Mouse (Mus musculus) lung, postnatal 0 days (tissue): ENCODE data around the gene Pim2. TPM values are rescaled to one million over a fixed set of nuclear protein-coding genes. Genes with fewer than 3 reads are reported as not detected.
"Not testable (repeated sequence)": the region's sequence is repeated elsewhere in the genome, so short reads cannot be mapped to it uniquely, and the experiment has no call there.

Experiments
- ATAC-seq: fragments of 200-750 bp; cut with Nextera tagmentation; 2 replicates; pipeline ENCODE4 v1.8.0; 2017; ENCODE audit warnings: moderate library complexity
- DNase-seq: peaks from one replicate; pipeline ENCODE4 v3.0.0-alpha.2; 2016; ENCODE audit warnings: low spot score
- H3K27ac ChIP-seq: fragments of 300-500 bp; sonication (generic); 2 replicates; pipeline ENCODE4 v1.5.1; 2014; ENCODE audit warnings: antibody characterized with exemption, mild to moderate bottlenecking, low read length, mixed read lengths
- H3K27me3 ChIP-seq: fragments of 300-500 bp; sonication (generic); replicated peaks from 2 replicates; pipeline ENCODE4 v1.6.1; 2014; ENCODE audit warnings: low read length, mixed read lengths; ENCODE audit not compliant: insufficient read depth
- H3K36me3 ChIP-seq: fragments of 300-500 bp; sonication (generic); 2 replicates; pipeline ENCODE4 v1.6.1; 2014; ENCODE audit warnings: low read length, mixed read lengths; ENCODE audit not compliant: insufficient read depth
- H3K4me1 ChIP-seq: fragments of 300-500 bp; sonication (generic); 2 replicates; pipeline ENCODE4 v1.6.1; 2014; ENCODE audit warnings: antibody characterized with exemption, low read depth, low read length, mixed read lengths; ENCODE audit not compliant: insufficient read depth
- H3K4me2 ChIP-seq: fragments of 300-500 bp; sonication (generic); replicated peaks from 2 replicates; pipeline ENCODE4 v1.6.1; 2014; ENCODE audit warnings: low read depth, mild to moderate bottlenecking, low read length, moderate library complexity, mixed read lengths
- H3K4me3 ChIP-seq: fragments of 300-500 bp; sonication (generic); 2 replicates; pipeline ENCODE4 v1.5.1; 2014; ENCODE audit warnings: low read depth, low read length
- H3K9ac ChIP-seq: fragments of 300-500 bp; sonication (generic); replicated peaks from 2 replicates; pipeline ENCODE4 v1.6.1; 2014; ENCODE audit warnings: low read depth, mild to moderate bottlenecking
- H3K9me3 ChIP-seq: fragments of 300-500 bp; sonication (generic); 2 replicates; pipeline ENCODE4 v1.6.1; 2016; ENCODE audit warnings: low read length, mixed read lengths
- CTCF ChIP-seq: IDR thresholded peaks from 2 replicates; pipeline ENCODE4 v1.5.1; 2016; ENCODE audit warnings: antibody characterized with exemption, mild to moderate bottlenecking
- EP300 ChIP-seq: IDR thresholded peaks from 2 replicates; pipeline ENCODE4 v1.6.1; 2016; ENCODE audit warnings: antibody characterized with exemption, mild to moderate bottlenecking, control low read depth
- WGBS: fragments of 180-500 bp; shearing (Covaris S2); extraction: QIAGEN DNeasy Blood & Tissue Kit; methylation state at CpG from one replicate; pipeline ENCODE4 v1.1.7; 2014; 5-methylcytosine and 5-hydroxymethylcytosine counted together
- polyA plus RNA-seq: library from polyadenylated mRNA; unstranded; fragments of >200 nt; fragmentation: Nextera tagmentation; extraction: Ambion mirVana; gene quantifications from 2 replicates; pipeline ENCODE4 v1.2.1, GENCODE M21; 2015

Gene Pim2
- polyA plus RNA-seq, 1 experiment from 2014 or later: 5.5 TPM

DNA sequence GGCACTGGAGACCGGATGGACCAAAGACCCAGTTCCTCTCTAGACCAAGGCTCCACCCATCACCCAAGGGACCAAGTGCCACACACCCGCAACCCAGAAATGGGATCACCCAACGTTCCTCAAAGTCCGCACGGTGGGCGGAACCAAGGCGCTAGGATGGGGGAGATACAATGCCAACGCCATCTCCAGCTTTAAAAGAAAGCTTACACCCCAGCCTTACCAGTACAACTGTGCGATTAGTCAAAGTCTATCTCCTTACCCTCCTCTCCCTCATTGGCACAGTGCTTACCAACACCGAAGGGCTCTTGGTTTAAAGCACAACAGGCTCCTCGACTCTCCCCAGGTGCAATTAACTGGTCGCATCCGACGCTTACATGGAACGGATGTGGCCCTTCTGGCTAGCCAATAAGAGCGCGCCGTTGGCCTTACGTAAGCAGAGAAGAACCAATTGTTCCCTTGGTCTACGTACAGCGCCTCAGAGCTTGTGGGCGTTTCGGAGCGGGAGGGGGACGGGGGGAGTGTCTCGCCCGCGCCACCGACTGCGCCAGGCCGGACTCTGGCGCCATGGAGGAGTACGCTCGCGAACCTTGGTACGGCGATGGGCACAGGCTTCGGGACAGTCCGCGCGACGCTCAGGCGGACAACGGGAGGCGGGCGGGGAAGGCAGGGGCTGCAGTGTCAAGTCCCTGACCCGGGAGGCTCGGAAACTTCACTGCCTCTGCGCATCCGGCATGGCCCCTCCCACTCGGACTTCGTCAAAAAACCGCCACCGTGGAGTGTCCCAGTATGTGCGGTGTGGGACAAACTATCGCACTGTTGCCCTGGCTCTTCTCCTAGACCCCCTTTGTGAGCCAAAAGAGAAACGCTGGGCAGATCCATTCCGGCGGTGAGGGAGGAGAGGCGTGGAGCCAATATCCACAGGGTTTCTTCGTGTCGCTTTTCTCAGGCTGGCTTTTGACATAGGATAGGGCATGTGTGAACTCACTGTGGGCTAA, 21.1 kb downstream of the Pim2 start, which contains the start of the genes Pqbp1 and Timm17b:
Gene Pqbp1 (minus strand): TSS at position 390 of the 995 bp plus-strand sequence.
Gene Timm17b (plus strand): TSS at position 478 of the 995 bp plus-strand sequence.
- Histone ChIP-seq H3K27ac (peak within 1 kb of the TSS; percentile 85), H3K9me3 (no peaks in the 10 kb centered on the region), H3K4me3 (peak within 1 kb of the TSS; percentile 54), H3K4me2 (peak within 1 kb of the TSS; percentile 50), H3K9ac (peak within 1 kb of the TSS; percentile 39), H3K36me3 (no peaks in the 10 kb centered on the region), H3K27me3 (no peaks in the 10 kb centered on the region), H3K4me1 (no peaks in the 10 kb centered on the region)
- DNase-seq (peak; percentile 95), ATAC-seq (peak; percentile 99)
- 12% methylated on average over 61 of the region's 62 CpGs for WGBS
- no peak for TF ChIP-seq CTCF
- peak; percentile 57 for TF ChIP-seq EP300

DNA sequence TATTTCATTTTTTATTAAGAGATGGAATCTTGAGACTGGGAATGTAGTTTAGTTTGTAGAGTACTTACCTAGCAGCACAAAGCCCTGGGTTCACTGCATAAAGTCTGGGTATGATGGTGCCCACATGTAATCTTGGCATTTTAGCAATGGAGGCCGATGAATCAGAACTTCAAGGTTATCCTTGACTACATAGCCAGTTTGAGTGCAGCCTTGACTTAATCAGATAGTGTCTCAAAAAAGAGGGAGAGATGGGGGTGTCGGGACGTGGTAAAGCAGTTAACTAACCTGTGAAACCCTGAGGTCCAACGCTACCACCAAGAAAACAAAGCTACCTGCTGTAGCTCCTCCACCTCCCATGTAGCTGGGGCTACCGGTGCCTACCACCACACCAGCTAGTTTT, 26.4 kb downstream of the Pim2 start:
- TF ChIP-seq CTCF: no peak
- WGBS: 89% methylated on average over 5 of the region's 5 CpGs
- ATAC-seq: no peak

DNA sequence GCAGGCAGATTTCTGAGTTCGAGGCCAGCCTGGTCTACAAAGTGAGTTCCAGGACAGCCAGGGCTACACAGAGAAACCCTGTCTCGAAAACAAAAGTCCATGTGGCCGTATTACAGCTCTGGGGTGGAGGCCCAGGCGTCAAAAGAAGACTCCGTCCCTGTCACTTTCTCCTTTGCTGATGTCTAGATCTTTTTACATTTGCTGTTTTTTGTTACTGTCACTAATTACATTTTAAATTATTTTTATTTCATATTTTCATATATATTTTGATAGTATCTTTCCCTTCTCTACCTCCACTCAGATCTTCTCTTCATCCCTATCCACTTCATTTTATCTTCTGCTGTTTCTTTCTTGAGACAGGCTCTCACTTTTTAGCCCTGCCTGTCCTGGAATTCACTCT, 29.7 kb downstream of the Pim2 start, which contains the start of gene Gm10491:
Gene Gm10491 (minus strand): TSS at position 101 of the 400 bp plus-strand sequence.
- no peak within 1 kb of the TSS for H3K4me2 ChIP-seq
- no peak within 1 kb of the TSS for H3K9ac ChIP-seq
- H3K27ac ChIP-seq: no peak within 1 kb of the TSS
- H3K36me3 ChIP-seq: no peaks in the 10 kb centered on the region
- no peak within 1 kb of the TSS for H3K4me3 ChIP-seq
- DNase-seq (no peak), ATAC-seq (no peak)
- no peaks in the 10 kb centered on the region for H3K9me3 ChIP-seq
- TF ChIP-seq CTCF: no peak
- TF ChIP-seq EP300: no peak
- 89% methylated on average over 5 of the region's 5 CpGs for WGBS
- H3K4me1 ChIP-seq: no peaks in the 10 kb centered on the region
- no peaks in the 10 kb centered on the region for H3K27me3 ChIP-seq

More for the DNA sequence above, 26.4 kb downstream of the Pim2 start:
- no peaks in the 10 kb centered on the region for H3K36me3 ChIP-seq
- H3K9ac ChIP-seq: no peak overlapping the region
- no peaks in the 10 kb centered on the region for H3K9me3 ChIP-seq
- H3K27me3 ChIP-seq: no peaks in the 10 kb centered on the region
- no peak for DNase-seq
- H3K4me1 ChIP-seq: no peaks in the 10 kb centered on the region
- no peak overlapping the region for H3K4me2 ChIP-seq
- no peak overlapping the region for H3K27ac ChIP-seq
- H3K4me3 ChIP-seq: no peak overlapping the region

DNA sequence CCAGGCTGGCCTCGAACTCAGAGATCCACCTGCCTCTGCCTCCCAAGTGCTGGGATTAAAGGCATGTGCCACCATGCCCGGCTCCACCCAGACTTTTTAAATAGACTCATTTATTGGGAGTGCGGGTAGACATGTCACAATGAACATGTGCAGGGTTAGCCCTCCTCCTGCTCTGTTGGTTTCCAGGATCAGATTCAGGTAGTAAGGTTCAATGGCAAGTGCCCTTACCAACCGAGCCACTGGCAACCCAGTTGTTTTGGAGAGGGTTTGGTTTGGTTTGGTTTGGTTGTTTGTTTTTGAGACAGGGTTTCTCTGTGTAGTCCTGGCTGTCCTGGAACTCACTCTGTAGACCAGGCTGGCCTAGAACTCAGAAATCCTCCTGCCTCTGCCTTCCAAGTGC, 31.2 kb downstream of the Pim2 start, which contains the start of gene Gm10490:
Gene Gm10490 (plus strand): TSS at position 301 of the 400 bp plus-strand sequence.
- not testable (repeated sequence) for H3K9me3 ChIP-seq, ATAC-seq, H3K9ac ChIP-seq, DNase-seq, H3K4me1 ChIP-seq, H3K4me3 ChIP-seq, H3K36me3 ChIP-seq, H3K4me2 ChIP-seq, H3K27me3 ChIP-seq, H3K27ac ChIP-seq
- WGBS: 84% methylated on average over 3 of the region's 4 CpGs

DNA sequence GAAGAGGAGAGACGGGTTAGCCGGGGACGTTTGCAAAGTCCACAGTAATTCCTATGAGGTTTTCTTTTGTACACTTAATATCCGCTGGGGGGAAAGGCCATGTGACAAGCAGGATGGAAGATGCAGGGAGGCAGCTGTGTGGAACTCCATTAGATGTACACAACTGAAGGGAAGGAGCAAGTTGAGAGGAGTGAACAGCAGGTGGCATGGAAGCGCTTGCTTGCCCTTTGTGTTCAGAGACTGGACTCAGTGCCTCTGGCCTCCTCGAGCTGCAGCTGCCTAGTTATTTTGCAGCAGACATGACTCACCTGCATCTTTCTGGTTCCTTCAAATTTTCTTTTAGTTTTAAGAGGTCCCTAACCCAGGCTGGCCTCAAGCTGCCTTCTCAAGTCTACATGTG, 32.4 kb downstream of the Pim2 start:
- Histone ChIP-seq H3K27ac (no peak overlapping the region), H3K9me3 (no peaks in the 10 kb centered on the region), H3K4me3 (no peak overlapping the region), H3K4me1 (no peaks in the 10 kb centered on the region), H3K4me2 (no peak overlapping the region), H3K27me3 (no peaks in the 10 kb centered on the region), H3K9ac (no peak overlapping the region), H3K36me3 (no peaks in the 10 kb centered on the region)
- no peak for DNase-seq
- ATAC-seq: no peak
- 59% methylated on average over 5 of the region's 6 CpGs for WGBS
- no peak for TF ChIP-seq CTCF
- no peak for TF ChIP-seq EP300

DNA sequence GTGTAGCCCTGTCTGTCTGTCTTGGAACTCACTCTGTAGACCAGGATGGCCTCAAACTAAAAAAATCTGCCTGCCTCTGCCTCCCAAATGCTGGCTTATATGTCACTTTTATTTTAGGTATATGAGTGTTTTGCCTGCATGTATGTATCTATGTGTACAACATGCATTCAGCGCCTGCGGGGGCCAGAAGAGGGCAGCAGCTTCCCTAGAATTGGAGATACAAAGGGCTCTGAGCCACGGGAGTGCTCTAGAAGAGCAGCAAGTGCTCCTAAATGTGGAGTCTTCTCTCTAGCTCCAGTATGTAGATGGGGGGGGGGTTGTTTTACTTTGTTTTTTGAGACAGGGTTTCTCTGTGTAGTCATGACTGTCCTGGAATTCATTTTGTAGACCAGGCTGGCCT, 37.6 kb downstream of the Pim2 start:
- not testable (repeated sequence) for H3K27me3 ChIP-seq, H3K4me2 ChIP-seq, H3K36me3 ChIP-seq, ATAC-seq, H3K9ac ChIP-seq, H3K9me3 ChIP-seq, DNase-seq, H3K4me3 ChIP-seq, H3K4me1 ChIP-seq, H3K27ac ChIP-seq
- WGBS: 17% methylated on average over 3 of the region's 3 CpGs
- peak; percentile 44 for TF ChIP-seq CTCF

DNA sequence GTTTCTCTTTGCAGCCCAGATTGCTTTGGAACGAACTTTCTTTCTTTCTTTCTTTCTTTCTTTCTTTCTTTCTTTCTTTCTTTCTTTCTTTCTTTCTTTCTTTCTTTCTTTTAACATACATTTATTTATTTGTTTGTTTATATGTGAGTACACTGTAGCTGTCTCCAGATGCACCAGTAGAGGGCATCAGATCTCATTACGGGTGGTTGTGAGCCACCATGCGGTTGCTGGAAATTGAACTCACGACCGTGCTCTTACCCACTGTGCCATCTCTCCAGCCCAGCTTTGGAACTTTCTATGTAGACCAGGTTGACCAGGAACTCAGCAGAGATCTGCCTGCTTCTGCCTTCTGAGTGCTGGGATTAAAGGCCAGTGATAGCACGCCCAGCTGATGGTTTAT, 39.9 kb downstream of the Pim2 start:
- H3K4me2 ChIP-seq, H3K4me1 ChIP-seq, H3K36me3 ChIP-seq, H3K27me3 ChIP-seq, H3K27ac ChIP-seq, H3K4me3 ChIP-seq, H3K9me3 ChIP-seq, DNase-seq, ATAC-seq, H3K9ac ChIP-seq: not testable (repeated sequence)
- 54% methylated on average over 6 of the region's 6 CpGs for WGBS
